Mouse (Mus musculus): Measurements from ENCODE around the gene Eif5a. TPM values are rescaled to one million over a fixed set of nuclear protein-coding genes. Genes with fewer than 3 reads are reported as not detected.

Eif5a gene
- polyA plus RNA-seq, 1 experiment from 2014 or later: 1,061 TPM

GRCm38 (mm10) chr11:69902972-69903371 is 18.8 kb downstream of the Eif5a start:
- WGBS: 91% methylated on average over 13 of the region's 13 CpGs
- Histone ChIP-seq H3K4me1 (ENCODE audit: control insufficient read depth, insufficient read depth, low read length) (peaks cover 22% of the 10 kb centered on the region), H3K27ac (ENCODE audit: low read length) (no peak overlapping the region), H3K9me3 (replicated peaks; ENCODE audit: control insufficient read depth, low read length, poor library complexity, severe bottlenecking) (no peaks in the 10 kb centered on the region), H3K9ac (ENCODE audit: low read depth, low read length) (peak overlapping the region; percentile 97; the same call in 1 of the 2 replicates), H3K4me2 (ENCODE audit: low read length) (peak overlapping the region; percentile 84), H3K4me3 (ENCODE audit: low read depth, low read length) (0 out of 2 replicates have a peak overlapping the region, but pooled peaks have one; percentile 74), H3K36me3 (ENCODE audit: control insufficient read depth, insufficient read depth, low read length) (peaks cover 28% of the 10 kb centered on the region), H3K27me3 (ENCODE audit: control insufficient read depth, insufficient read depth, low read depth, low read length) (no peaks in the 10 kb centered on the region)
- no peak for ATAC-seq

GRCm38 (mm10) chr11:69901993-69902392 is 19.8 kb downstream of the Eif5a start:
- peak overlapping the region; percentile 84 for H3K4me2 ChIP-seq (ENCODE audit: low read length)
- peaks cover 19% of the 10 kb centered on the region for H3K36me3 ChIP-seq (ENCODE audit: control insufficient read depth, insufficient read depth, low read length)
- H3K4me1 ChIP-seq (ENCODE audit: control insufficient read depth, insufficient read depth, low read length): peaks cover 22% of the 10 kb centered on the region
- WGBS: under 1% methylated on average over 39 of the region's 39 CpGs
- no peaks in the 10 kb centered on the region for H3K9me3 ChIP-seq (replicated peaks; ENCODE audit: control insufficient read depth, low read length, poor library complexity, severe bottlenecking)
- peak overlapping the region; percentile 74 for H3K4me3 ChIP-seq (ENCODE audit: low read depth, low read length)
- H3K27me3 ChIP-seq (ENCODE audit: control insufficient read depth, insufficient read depth, low read depth, low read length): no peaks in the 10 kb centered on the region
- ATAC-seq: no peak
- peak overlapping the region; percentile 97 for H3K9ac ChIP-seq (ENCODE audit: low read depth, low read length)
- H3K27ac ChIP-seq (ENCODE audit: low read length): peak overlapping the region; percentile 97

GRCm38 (mm10) chr11:69901406-69901846 is 20.3 kb downstream of the Eif5a start:
- Histone ChIP-seq H3K9ac (ENCODE audit: low read depth, low read length) (peak overlapping the region; percentile 97), H3K4me3 (ENCODE audit: low read depth, low read length) (peak overlapping the region; percentile 74), H3K4me1 (ENCODE audit: control insufficient read depth, insufficient read depth, low read length) (peaks cover 22% of the 10 kb centered on the region), H3K9me3 (replicated peaks; ENCODE audit: control insufficient read depth, low read length, poor library complexity, severe bottlenecking) (no peaks in the 10 kb centered on the region), H3K27me3 (ENCODE audit: control insufficient read depth, insufficient read depth, low read depth, low read length) (no peaks in the 10 kb centered on the region), H3K36me3 (ENCODE audit: control insufficient read depth, insufficient read depth, low read length) (peaks cover 14% of the 10 kb centered on the region), H3K4me2 (ENCODE audit: low read length) (peak overlapping the region; percentile 84), H3K27ac (ENCODE audit: low read length) (peak overlapping the region; percentile 97)
- ATAC-seq: peak; percentile 77
- under 1% methylated on average over 42 of the region's 42 CpGs for WGBS

- peak within 1 kb of the TSS; percentile 74 for H3K4me3 ChIP-seq (ENCODE audit: low read depth, low read length)
- no peaks in the 10 kb centered on the region for H3K9me3 ChIP-seq (replicated peaks; ENCODE audit: control insufficient read depth, low read length, poor library complexity, severe bottlenecking)
- H3K27me3 ChIP-seq (ENCODE audit: control insufficient read depth, insufficient read depth, low read depth, low read length): no peaks in the 10 kb centered on the region
- H3K4me1 ChIP-seq (ENCODE audit: control insufficient read depth, insufficient read depth, low read length): peaks cover 22% of the 10 kb centered on the region
- H3K9ac ChIP-seq (ENCODE audit: low read depth, low read length): peak within 1 kb of the TSS; percentile 97
- H3K27ac ChIP-seq (ENCODE audit: low read length): peak within 1 kb of the TSS; percentile 97
- H3K36me3 ChIP-seq (ENCODE audit: control insufficient read depth, insufficient read depth, low read length): peaks cover 7% of the 10 kb centered on the region
- peak within 1 kb of the TSS; percentile 84 for H3K4me2 ChIP-seq (ENCODE audit: low read length)
- whole genome bisulfite sequencing: 0% methylated on average over 38 of the region's 38 CpGs
- ATAC-seq: peak; percentile 97
These were observed 21.0 kb downstream of the Eif5a start, which contains the start of the genes 2810408A11Rik and Neurl4 for GRCm38 (mm10) chr11:69900471-69901405. TSS of gene 2810408A11Rik (minus strand) at chr11:69900987. TSS of gene Neurl4 (plus strand) at chr11:69901072.

GRCm38 (mm10) chr11:69899870-69900269 is 21.9 kb downstream of the Eif5a start:
- H3K9ac ChIP-seq (ENCODE audit: low read depth, low read length): peak overlapping the region; percentile 97
- H3K4me3 ChIP-seq (ENCODE audit: low read depth, low read length): peak overlapping the region; percentile 74
- H3K27ac ChIP-seq (ENCODE audit: low read length): peak overlapping the region; percentile 97
- peak overlapping the region; percentile 84 for H3K4me2 ChIP-seq (ENCODE audit: low read length)
- H3K36me3 ChIP-seq (ENCODE audit: control insufficient read depth, insufficient read depth, low read length): peaks cover 5% of the 10 kb centered on the region
- no peaks in the 10 kb centered on the region for H3K9me3 ChIP-seq (replicated peaks; ENCODE audit: control insufficient read depth, low read length, poor library complexity, severe bottlenecking)
- H3K4me1 ChIP-seq (ENCODE audit: control insufficient read depth, insufficient read depth, low read length): peaks cover 22% of the 10 kb centered on the region
- H3K27me3 ChIP-seq (ENCODE audit: control insufficient read depth, insufficient read depth, low read depth, low read length): no peaks in the 10 kb centered on the region
- WGBS: 25% methylated on average over 4 of the region's 4 CpGs
- ATAC-seq: no peak

- ATAC-seq: no peak
- Histone ChIP-seq H3K4me3 (ENCODE audit: low read depth, low read length) (no peak within 1 kb of the TSS), H3K9ac (ENCODE audit: low read depth, low read length) (no peak within 1 kb of the TSS), H3K4me2 (ENCODE audit: low read length) (no peak within 1 kb of the TSS), H3K27me3 (ENCODE audit: control insufficient read depth, insufficient read depth, low read depth, low read length) (no peaks in the 10 kb centered on the region), H3K4me1 (ENCODE audit: control insufficient read depth, insufficient read depth, low read length) (peaks cover 11% of the 10 kb centered on the region), H3K27ac (ENCODE audit: low read length) (no peak within 1 kb of the TSS), H3K9me3 (replicated peaks; ENCODE audit: control insufficient read depth, low read length, poor library complexity, severe bottlenecking) (no peaks in the 10 kb centered on the region), H3K36me3 (ENCODE audit: control insufficient read depth, insufficient read depth, low read length) (no peaks in the 10 kb centered on the region)
- 78% methylated on average over 4 of the region's 4 CpGs for WGBS
These were observed 26.5 kb downstream of the Eif5a start, which contains the start of gene Acap1 for GRCm38 (mm10) chr11:69895291-69895690. TSS of gene Acap1 (minus strand) at chr11:69895539.

- no peak overlapping the region for H3K4me3 ChIP-seq (ENCODE audit: low read depth, low read length)
- no peaks in the 10 kb centered on the region for H3K36me3 ChIP-seq (ENCODE audit: control insufficient read depth, insufficient read depth, low read length)
- no peak for ATAC-seq
- 80% methylated on average over 5 of the region's 5 CpGs for WGBS
- no peaks in the 10 kb centered on the region for H3K27me3 ChIP-seq (ENCODE audit: control insufficient read depth, insufficient read depth, low read depth, low read length)
- no peaks in the 10 kb centered on the region for H3K9me3 ChIP-seq (replicated peaks; ENCODE audit: control insufficient read depth, low read length, poor library complexity, severe bottlenecking)
- H3K27ac ChIP-seq (ENCODE audit: low read length): no peak overlapping the region
- H3K9ac ChIP-seq (ENCODE audit: low read depth, low read length): no peak overlapping the region
- peaks cover 8% of the 10 kb centered on the region for H3K4me1 ChIP-seq (ENCODE audit: control insufficient read depth, insufficient read depth, low read length)
- H3K4me2 ChIP-seq (ENCODE audit: low read length): no peak overlapping the region
These were observed 27.1 kb downstream of the Eif5a start for GRCm38 (mm10) chr11:69894671-69895070.

GRCm38 (mm10) chr11:69891482-69891881 is 30.3 kb downstream of the Eif5a start:
- H3K4me2 ChIP-seq (ENCODE audit: low read length): no peak overlapping the region
- H3K36me3 ChIP-seq (ENCODE audit: control insufficient read depth, insufficient read depth, low read length): no peaks in the 10 kb centered on the region
- no peak overlapping the region for H3K9ac ChIP-seq (ENCODE audit: low read depth, low read length)
- no peaks in the 10 kb centered on the region for H3K9me3 ChIP-seq (replicated peaks; ENCODE audit: control insufficient read depth, low read length, poor library complexity, severe bottlenecking)
- no peak for ATAC-seq
- H3K27ac ChIP-seq (ENCODE audit: low read length): no peak overlapping the region
- no peak overlapping the region for H3K4me3 ChIP-seq (ENCODE audit: low read depth, low read length)
- H3K27me3 ChIP-seq (ENCODE audit: control insufficient read depth, insufficient read depth, low read depth, low read length): no peaks in the 10 kb centered on the region
- 71% methylated on average over 4 of the region's 4 CpGs for WGBS
- no peaks in the 10 kb centered on the region for H3K4me1 ChIP-seq (ENCODE audit: control insufficient read depth, insufficient read depth, low read length)
